Mouse (Mus musculus) C2C12 (cell line): ENCODE results near the gene Nr2c2ap. TPM values are rescaled to one million over a fixed set of nuclear protein-coding genes. Genes with fewer than 3 reads are reported as not detected.

Experiments
- H3K27me3 ChIP-seq: one replicate; pipeline ENCODE4 v1.6.1; 2011; ENCODE audit not compliant: control insufficient read depth, insufficient read depth, insufficient read length
- H3K36me3 ChIP-seq: one replicate; pipeline ENCODE4 v1.6.1; 2011; ENCODE audit not compliant: control insufficient read depth, insufficient read depth
- H3K4me3 ChIP-seq: one replicate; pipeline ENCODE4 v1.5.1; 2011; ENCODE audit warnings: mild to moderate bottlenecking, control low read depth; ENCODE audit not compliant: poor library complexity, insufficient read depth, severe bottlenecking
- H3K79me2 ChIP-seq: one replicate; pipeline ENCODE4 v1.6.1; 2011; ENCODE audit not compliant: control insufficient read depth, insufficient read depth
- H3K79me3 ChIP-seq: one replicate; pipeline ENCODE4 v1.6.1; 2011; ENCODE audit warnings: low read depth, control low read depth
- H3ac ChIP-seq: one replicate; pipeline ENCODE3; 2011; ENCODE audit warnings: low read depth; ENCODE audit not compliant: control insufficient read depth, insufficient read length
- CEBPB ChIP-seq: IDR thresholded peaks from one replicate; pipeline ENCODE4 v1.6.1; 2011; ENCODE audit warnings: low read depth, mild to moderate bottlenecking, control low read depth, moderate library complexity
- CTCF ChIP-seq: IDR thresholded peaks from one replicate; pipeline ENCODE4 v1.5.1; 2011; ENCODE audit not compliant: control insufficient read depth, insufficient read depth, insufficient read length
- FOSL1 ChIP-seq: IDR thresholded peaks from one replicate; pipeline ENCODE4 v1.8.0; 2011; ENCODE audit warnings: mild to moderate bottlenecking, low read length; ENCODE audit not compliant: poor library complexity, insufficient read depth, severe bottlenecking
- MAX ChIP-seq: IDR thresholded peaks from one replicate; pipeline ENCODE4 v1.6.1; 2011; ENCODE audit warnings: mild to moderate bottlenecking, control low read depth
- MYOD1 ChIP-seq: IDR thresholded peaks from one replicate; pipeline ENCODE4 v1.6.1; 2011; ENCODE audit warnings: low read depth; ENCODE audit not compliant: control insufficient read depth, insufficient read length
- MYOG ChIP-seq: IDR thresholded peaks from one replicate; pipeline ENCODE4 v1.6.1; 2011; ENCODE audit not compliant: control insufficient read depth, insufficient read length; ENCODE audit errors: extremely low read depth
- USF1 ChIP-seq: IDR thresholded peaks from one replicate; pipeline ENCODE4 v1.6.1; 2011; ENCODE audit warnings: low read depth, mild to moderate bottlenecking, control low read depth, moderate library complexity
- polyA plus RNA-seq: library from polyadenylated mRNA; unstranded; fragments of >200 nt; fragmentation: generic; extraction: Trizol; gene quantifications from one replicate; pipeline ENCODE4 v1.2.1, GENCODE M21; 2012; ENCODE audit warnings: missing spikeins

The Nr2c2ap gene
- polyA plus RNA-seq, 1 experiment: 37.3 TPM

GRCm38 (mm10) chr8:70173320-70173719, 42.2 kb downstream of the Nr2c2ap start:
- Histone ChIP-seq H3ac (no peak overlapping the region), H3K27me3 (no peaks in the 10 kb centered on the region), H3K4me3 (no peak overlapping the region), H3K79me3 (peaks cover 6% of the 10 kb centered on the region), H3K79me2 (peaks cover 26% of the 10 kb centered on the region), H3K36me3 (peaks cover 4% of the 10 kb centered on the region)
- TF ChIP-seq MAX (no peak), MYOG (no peak), CEBPB (no peak), USF1 (no peak), MYOD1 (no peak), CTCF (no peak), FOSL1 (no peak)

GRCm38 (mm10) chr8:70174079-70174478, 42.9 kb downstream of the Nr2c2ap start:
- no peak overlapping the region for H3K4me3 ChIP-seq
- peaks cover 26% of the 10 kb centered on the region for H3K79me2 ChIP-seq
- TF ChIP-seq FOSL1: no peak
- no peak for TF ChIP-seq MYOG
- no peak for TF ChIP-seq CTCF
- no peak for TF ChIP-seq MYOD1
- no peak for TF ChIP-seq MAX
- no peak overlapping the region for H3ac ChIP-seq
- peaks cover 8% of the 10 kb centered on the region for H3K36me3 ChIP-seq
- peaks cover 6% of the 10 kb centered on the region for H3K79me3 ChIP-seq
- no peaks in the 10 kb centered on the region for H3K27me3 ChIP-seq

- no peak for TF ChIP-seq FOSL1
- TF ChIP-seq CTCF: no peak
- no peak for TF ChIP-seq MAX
- Histone ChIP-seq H3ac (no peak overlapping the region), H3K79me2 (peaks cover 16% of the 10 kb centered on the region), H3K27me3 (no peaks in the 10 kb centered on the region), H3K4me3 (no peak overlapping the region), H3K36me3 (peaks cover 12% of the 10 kb centered on the region), H3K79me3 (peaks cover 3% of the 10 kb centered on the region)
Measured at GRCm38 (mm10) chr8:70178231-70178630, 47.1 kb downstream of the Nr2c2ap start.

- H3K27me3 ChIP-seq: no peaks in the 10 kb centered on the region
- no peak overlapping the region for H3ac ChIP-seq
- H3K79me3 ChIP-seq: no peaks in the 10 kb centered on the region
- H3K36me3 ChIP-seq: peaks cover 12% of the 10 kb centered on the region
- peaks cover 8% of the 10 kb centered on the region for H3K79me2 ChIP-seq
- H3K4me3 ChIP-seq: no peak overlapping the region
- TF ChIP-seq MYOD1 (no peak), CEBPB (no peak), USF1 (no peak)
Measured at GRCm38 (mm10) chr8:70179082-70179481, 47.9 kb downstream of the Nr2c2ap start.

GRCm38 (mm10) chr8:70181212-70181902, 50.2 kb downstream of the Nr2c2ap start:
- TF ChIP-seq CTCF: no peak
- TF ChIP-seq MYOD1: no peak
- no peak for TF ChIP-seq MAX
- no peak for TF ChIP-seq CEBPB
- no peak for TF ChIP-seq MYOG
- no peak for TF ChIP-seq FOSL1
- TF ChIP-seq USF1: no peak
- Histone ChIP-seq H3K79me3 (no peaks in the 10 kb centered on the region), H3K27me3 (no peaks in the 10 kb centered on the region), H3ac (no peak overlapping the region), H3K79me2 (no peaks in the 10 kb centered on the region), H3K36me3 (peaks cover 12% of the 10 kb centered on the region), H3K4me3 (no peak overlapping the region)

- H3ac ChIP-seq: no peak overlapping the region
- peaks cover 12% of the 10 kb centered on the region for H3K36me3 ChIP-seq
- H3K27me3 ChIP-seq: no peaks in the 10 kb centered on the region
- H3K4me3 ChIP-seq: no peak overlapping the region
- TF ChIP-seq CEBPB: no peak
- TF ChIP-seq MYOD1: no peak
- no peak for TF ChIP-seq CTCF
- H3K79me2 ChIP-seq: no peaks in the 10 kb centered on the region
- H3K79me3 ChIP-seq: no peaks in the 10 kb centered on the region
Measured at GRCm38 (mm10) chr8:70181903-70182252, 50.7 kb downstream of the Nr2c2ap start.
